ENCODE assay signal across 27 mouse cellular contexts in genomic region chr14:98750766-98751165, GRCm38 (mm10).
A peak's percentile ranks its signal among the peaks of the same experiment; 100 is the strongest.
DNase-seq lines count a peak whose midpoint lies in the region; ATAC-seq and TF ChIP-seq lines count a peak whose summit lies in the region.
"Had no signal": no experiment of that assay in that cellular context is flagged by ENCODE, and none has a peak within 500 bp of the region (broad histone marks: within the 10 kb centered on the region; RNA-seq: fewer than 3 reads in every experiment).

No protein-coding gene starts in this region.

- no peak for TF ChIP-seq POLR2A in brain, embryonic 14.5 days (IDR thresholded peaks at IDR 0.05; ENCODE audit: borderline replicate concordance, extremely low read depth, insufficient read depth, insufficient read length, poor library complexity, severe bottlenecking)

- H3K4me2 ChIP-seq in intestine, postnatal 0 days (replicated peaks; ENCODE audit: low read depth), result no peak overlapping the region
- no peak overlapping the region for H3K4me2 ChIP-seq in intestine, embryonic 16.5 days (ENCODE audit: low read depth, low read length)
- H3K4me2 ChIP-seq in lung, embryonic 14.5 days, result no peak overlapping the region
- H3K4me2 ChIP-seq: forebrain, embryonic 12.5 days; hindbrain, embryonic 15.5 days; intestine, embryonic 15.5 days; kidney, embryonic 15.5 days; limb, embryonic 13.5 days; liver, embryonic 15.5 days; neural tube, embryonic 12.5 days had no signal

- 0 out of 2 replicates have a peak, but pooled peaks have one; percentile 22 for TF ChIP-seq CTCF in intestine, postnatal 0 days (IDR thresholded peaks at IDR 0.05; ENCODE audit: low read depth)
- TF ChIP-seq CTCF in lung, embryonic 14.5 days (IDR thresholded peaks at IDR 0.05; ENCODE audit: low read depth), result peak; percentile 29; the same call in 1 of the 2 replicates
- peak; percentile 29; the same call in 1 of the 2 replicates for TF ChIP-seq CTCF in brain, embryonic 14.5 days (IDR thresholded peaks at IDR 0.05; ENCODE audit: borderline replicate concordance, extremely low read depth, insufficient read depth, insufficient read length)

- no peaks in the 10 kb centered on the region for H3K27me3 ChIP-seq in intestine, postnatal 0 days (replicated peaks; ENCODE audit: control insufficient read depth, insufficient read depth, low read length)
- H3K27me3 ChIP-seq in intestine, embryonic 16.5 days (replicated peaks; ENCODE audit: control insufficient read depth, insufficient read depth, low read length), result no peaks in the 10 kb centered on the region
- no peaks in the 10 kb centered on the region for H3K27me3 ChIP-seq in lung, embryonic 14.5 days (ENCODE audit: insufficient read depth, low read length)
- H3K27me3 ChIP-seq: CH12.LX; forebrain, embryonic 12.5 days; hindbrain, embryonic 15.5 days; intestine, embryonic 15.5 days; kidney, embryonic 15.5 days; limb, embryonic 13.5 days; liver, embryonic 15.5 days; neural tube, embryonic 12.5 days had no signal

- no peak overlapping the region for H3K9ac ChIP-seq in intestine, postnatal 0 days (ENCODE audit: low read depth, low read length)
- no peak overlapping the region for H3K9ac ChIP-seq in intestine, embryonic 16.5 days (ENCODE audit: low read depth, low read length)
- no peak overlapping the region for H3K9ac ChIP-seq in lung, embryonic 14.5 days
- H3K9ac ChIP-seq: forebrain, embryonic 12.5 days; hindbrain, embryonic 15.5 days; intestine, embryonic 15.5 days; kidney, embryonic 15.5 days; limb, embryonic 13.5 days; liver, embryonic 15.5 days; neural tube, embryonic 12.5 days had no signal

- no peak for DNase-seq in lung, embryonic 14.5 days
- no peak for DNase-seq in lung, postnatal 36 days
- peak; percentile 30 for DNase-seq in ES-CJ7 (ENCODE audit: low read depth, low spot score)
- DNase-seq in brain, embryonic 14.5 days (ENCODE audit: low read depth), result no peak
- DNase-seq in kidney, postnatal 14 days, result no peak
- DNase-seq: adrenal gland, adult 2 months; B cell, adult 2 months; cerebellum, adult 11-12 months; cerebellum, postnatal 10 days; lung, postnatal 10 days; midbrain, embryonic 14.5 days; right cerebral cortex, postnatal 25 days; spleen, adult 18-20 months; thymus, postnatal 36 days had no signal

- no peak for ATAC-seq in intestine, postnatal 0 days
- ATAC-seq in intestine, embryonic 16.5 days, result no peak
- no peak for ATAC-seq in lung, embryonic 14.5 days (ENCODE audit: insufficient read depth)
- no peak for ATAC-seq in erythroid progenitor cell, adult 5-6 weeks (replicated peaks; ENCODE audit: low FRiP score, poor library complexity, severe bottlenecking)
- ATAC-seq: intestine, embryonic 15.5 days had no signal

- no peak overlapping the region for H3K27ac ChIP-seq in intestine, postnatal 0 days (ENCODE audit: low read depth, low read length)
- no peak overlapping the region for H3K27ac ChIP-seq in intestine, embryonic 16.5 days (ENCODE audit: low read length)
- H3K27ac ChIP-seq in lung, embryonic 14.5 days (ENCODE audit: low read depth), result no peak overlapping the region
- H3K27ac ChIP-seq: embryonic facial prominence, embryonic 10.5 days; forebrain, embryonic 12.5 days; heart, embryonic 10.5 days; hindbrain, embryonic 15.5 days; intestine, embryonic 15.5 days; kidney, embryonic 15.5 days; limb, embryonic 13.5 days; liver, embryonic 15.5 days; neural tube, embryonic 12.5 days had no signal

- no peaks in the 10 kb centered on the region for H3K9me3 ChIP-seq in intestine, postnatal 0 days (ENCODE audit: control insufficient read depth)
- H3K9me3 ChIP-seq in intestine, embryonic 16.5 days (ENCODE audit: control insufficient read depth, low read length), result no peaks in the 10 kb centered on the region
- no peaks in the 10 kb centered on the region for H3K9me3 ChIP-seq in lung, embryonic 14.5 days (ENCODE audit: low read depth, low read length)
- H3K9me3 ChIP-seq: embryonic facial prominence, embryonic 10.5 days; forebrain, embryonic 12.5 days; heart, embryonic 10.5 days; hindbrain, embryonic 15.5 days; intestine, embryonic 15.5 days; kidney, embryonic 15.5 days; liver, embryonic 15.5 days; neural tube, embryonic 12.5 days had no signal

- WGBS in intestine, postnatal 0 days, result 81% methylated on average over 6 of the region's 6 CpGs
- WGBS in intestine, embryonic 16.5 days, result 90% methylated on average over 6 of the region's 6 CpGs
- WGBS in lung, embryonic 14.5 days, result 91% methylated on average over 6 of the region's 6 CpGs

- H3K4me3 ChIP-seq in intestine, postnatal 0 days (ENCODE audit: low read depth, low read length), result no peak overlapping the region
- H3K4me3 ChIP-seq in intestine, embryonic 16.5 days (ENCODE audit: low read length), result no peak overlapping the region
- H3K4me3 ChIP-seq in lung, embryonic 14.5 days (ENCODE audit: low read depth, low read length), result no peak overlapping the region
- H3K4me3 ChIP-seq: embryonic facial prominence, embryonic 10.5 days; forebrain, embryonic 12.5 days; heart, embryonic 10.5 days; hindbrain, embryonic 15.5 days; intestine, embryonic 15.5 days; kidney, embryonic 15.5 days; limb, embryonic 13.5 days; liver, embryonic 15.5 days; neural tube, embryonic 12.5 days had no signal

- H3K36me3 ChIP-seq in intestine, postnatal 0 days (ENCODE audit: control insufficient read depth, insufficient read depth), result no peaks in the 10 kb centered on the region
- no peaks in the 10 kb centered on the region for H3K36me3 ChIP-seq in intestine, embryonic 16.5 days (ENCODE audit: control insufficient read depth, insufficient read depth, low read length)
- H3K36me3 ChIP-seq in lung, embryonic 14.5 days (ENCODE audit: insufficient read depth), result no peaks in the 10 kb centered on the region
- H3K36me3 ChIP-seq: embryonic facial prominence, embryonic 10.5 days; forebrain, embryonic 12.5 days; heart, embryonic 10.5 days; hindbrain, embryonic 15.5 days; intestine, embryonic 15.5 days; kidney, embryonic 15.5 days; limb, embryonic 13.5 days; liver, embryonic 15.5 days; neural tube, embryonic 12.5 days had no signal

- no peaks in the 10 kb centered on the region for H3K4me1 ChIP-seq in intestine, postnatal 0 days (replicated peaks; ENCODE audit: control insufficient read depth, insufficient read depth, low read length)
- H3K4me1 ChIP-seq in intestine, embryonic 16.5 days (ENCODE audit: control insufficient read depth, insufficient read depth, low read length), result no peaks in the 10 kb centered on the region
- no peaks in the 10 kb centered on the region for H3K4me1 ChIP-seq in lung, embryonic 14.5 days (ENCODE audit: insufficient read depth)
- H3K4me1 ChIP-seq: embryonic facial prominence, embryonic 10.5 days; forebrain, embryonic 12.5 days; heart, embryonic 10.5 days; hindbrain, embryonic 15.5 days; intestine, embryonic 15.5 days; liver, embryonic 15.5 days; neural tube, embryonic 12.5 days had no signal
